11 mouse cellular contexts compared by ENCODE assay signal in the genomic region with DNA sequence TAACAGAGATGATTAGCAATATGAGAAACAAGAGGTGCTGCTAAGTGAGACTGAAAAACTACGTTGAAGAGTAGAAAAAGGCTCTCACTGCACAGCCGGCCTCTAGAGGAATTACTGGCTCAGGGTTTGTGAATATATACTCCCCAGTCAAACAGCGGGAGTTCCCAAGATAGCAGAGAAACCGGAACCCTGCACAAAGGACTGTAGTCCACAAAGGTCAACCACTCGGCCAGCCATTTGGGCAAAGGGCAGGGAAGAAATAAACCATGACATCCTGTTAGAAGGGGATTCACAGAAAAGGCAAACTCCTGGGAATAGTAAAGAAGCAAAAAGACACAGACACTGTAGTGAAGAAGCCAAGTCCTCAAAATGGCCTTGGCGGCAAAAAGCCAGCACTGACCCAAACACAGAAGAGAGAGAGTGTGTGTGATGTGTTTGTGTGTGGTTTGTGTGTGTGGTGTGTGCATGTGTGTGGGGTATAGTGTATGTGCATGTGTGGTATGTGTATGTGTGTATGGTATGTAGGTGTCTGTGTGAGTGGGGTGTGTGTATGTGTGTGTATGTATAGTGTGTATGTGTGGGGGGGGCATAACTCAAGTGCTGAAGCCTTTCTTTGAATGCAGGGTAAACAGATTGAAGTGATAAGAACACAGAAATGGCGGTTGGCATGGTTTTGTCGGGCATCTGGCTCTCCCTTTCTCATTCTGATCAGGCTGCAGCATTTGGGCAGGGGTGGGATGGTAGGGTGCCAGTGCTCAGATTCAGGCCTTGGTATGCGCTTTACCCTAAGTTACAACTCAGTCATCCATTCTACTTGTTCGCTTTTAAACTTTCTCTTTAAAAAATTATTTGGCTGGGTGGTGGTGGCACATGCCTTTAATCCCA.
DNase-seq lines count a peak whose midpoint lies in the region; ATAC-seq and TF ChIP-seq lines count a peak whose summit lies in the region.
"Had no signal": no experiment of that assay in that cellular context is flagged by ENCODE, and none has a peak within 500 bp of the region (broad histone marks: within the 10 kb centered on the region; RNA-seq: fewer than 3 reads in every experiment).

No protein-coding gene starts in this region.

- no peak for DNase-seq in heart, postnatal 0 days (ENCODE audit: low spot score)
- DNase-seq in embryo, embryonic 9.5 days (ENCODE audit: extremely low spot score): peak; percentile 40
- peak; percentile 65 to 78 for DNase-seq in kidney, postnatal 25 days
- DNase-seq in lung, postnatal 4 days: peak; percentile 43 to 62
- no peak for DNase-seq in spleen, adult 12 weeks (ENCODE audit: low spot score)
- DNase-seq in spleen, postnatal 14 days (ENCODE audit: low spot score in 2 of 2): no peak
- DNase-seq: cerebellum, adult 2 months; thymus, postnatal 36 days had no signal

- no peak for TF ChIP-seq EP300 in heart, postnatal 0 days (IDR thresholded peaks at IDR 0.05; ENCODE audit: low read depth)

- H3K4me1 ChIP-seq in heart, postnatal 0 days (ENCODE audit: control insufficient read depth, insufficient read depth): peaks cover 18% of the 10 kb centered on the region
- peaks cover 6% of the 10 kb centered on the region for H3K4me1 ChIP-seq in heart, embryonic 12.5 days (replicated peaks)

- ATAC-seq in heart, postnatal 0 days (ENCODE audit: insufficient read depth, low read depth): no peak
- ATAC-seq in heart, embryonic 12.5 days (ENCODE audit: insufficient number of reproducible peaks, low FRiP score): no peak
- no peak for ATAC-seq in erythroblast, adult 5-6 weeks (replicated peaks; ENCODE audit: low FRiP score, poor library complexity, severe bottlenecking)
- ATAC-seq: activated CD4-positive, CD25-positive, alpha-beta regulatory T cell, adult 4 months had no signal

- no peak overlapping the region for H3K9ac ChIP-seq in heart, postnatal 0 days (replicated peaks; ENCODE audit: low read depth, low read length)
- no peak overlapping the region for H3K9ac ChIP-seq in heart, embryonic 12.5 days

- no peak for TF ChIP-seq CTCF in heart, postnatal 0 days (IDR thresholded peaks at IDR 0.05; ENCODE audit: low read depth)

- H3K9me3 ChIP-seq in heart, postnatal 0 days (replicated peaks; ENCODE audit: control insufficient read depth, low read length): no peaks in the 10 kb centered on the region
- peaks cover 5% of the 10 kb centered on the region; the same call in 1 of the 2 replicates for H3K9me3 ChIP-seq in heart, embryonic 12.5 days (replicated peaks)

- H3K27me3 ChIP-seq in heart, postnatal 0 days (ENCODE audit: control insufficient read depth, insufficient read depth, low read length): no peaks in the 10 kb centered on the region
- H3K27me3 ChIP-seq in heart, embryonic 12.5 days (replicated peaks): no peaks in the 10 kb centered on the region

- no peak overlapping the region for H3K4me2 ChIP-seq in heart, postnatal 0 days (ENCODE audit: low read depth, low read length)
- H3K4me2 ChIP-seq in heart, embryonic 12.5 days: no peak overlapping the region

- no peaks in the 10 kb centered on the region for H3K36me3 ChIP-seq in heart, postnatal 0 days (replicated peaks; ENCODE audit: control insufficient read depth, insufficient read depth, low read length)
- H3K36me3 ChIP-seq in heart, embryonic 12.5 days: no peaks in the 10 kb centered on the region

- 64% methylated on average over 10 of the region's 10 CpGs for WGBS in heart, postnatal 0 days
- WGBS in heart, embryonic 12.5 days: 65% methylated on average over 10 of the region's 10 CpGs

- H3K4me3 ChIP-seq in heart, postnatal 0 days (ENCODE audit: low read depth, low read length): no peak overlapping the region
- H3K4me3 ChIP-seq in heart, embryonic 12.5 days: no peak overlapping the region

- H3K27ac ChIP-seq in heart, postnatal 0 days (ENCODE audit: low read depth): 0 out of 2 replicates have a peak overlapping the region, but pooled peaks have one; percentile 27
- H3K27ac ChIP-seq in heart, embryonic 12.5 days (ENCODE audit: poor library complexity, severe bottlenecking): no peak overlapping the region

Comparison
In these comparisons a context has a peak if more than half of its experiments do, and no peak if none do; other contexts are left out.
1. DNase-seq: peak in embryo, embryonic 9.5 days (single experiment), kidney, postnatal 25 days (2 of 2) and lung, postnatal 4 days (2 of 2); none in heart, postnatal 0 days (single experiment), spleen, adult 12 weeks (single experiment) and spleen, postnatal 14 days (0 of 2).